Mouse (Mus musculus) liver, adult 2 months (tissue): ENCODE data around the gene Limd1. TPM values are rescaled to one million over a fixed set of nuclear protein-coding genes. Genes with fewer than 3 reads are reported as not detected.

Source experiments
- DNase-seq: peaks from one replicate; pipeline ENCODE4 v3.0.0-alpha.2; 2011; ENCODE audit warnings: low read depth, low spot score; ENCODE audit errors: extremely low read depth
- H3K27ac ChIP-seq: fragments of 200-500 bp; replicated peaks from 2 replicates; pipeline ENCODE4 v1.5.1; 2012; ENCODE audit warnings: low read depth, mild to moderate bottlenecking, control low read depth, inconsistent platforms, low read length; ENCODE audit not compliant: insufficient read depth
- H3K27me3 ChIP-seq: fragments of 200-500 bp; 2 replicates; pipeline ENCODE4 v1.6.1; 2012; ENCODE audit warnings: mild to moderate bottlenecking, moderate library complexity, low read length, inconsistent platforms; ENCODE audit not compliant: control insufficient read depth, insufficient read depth
- H3K36me3 ChIP-seq: fragments of 200-500 bp; 2 replicates; pipeline ENCODE4 v1.6.1; 2012; ENCODE audit warnings: low read length, inconsistent platforms; ENCODE audit not compliant: control insufficient read depth, insufficient read depth
- H3K4me1 ChIP-seq: fragments of 200-500 bp; 2 replicates; pipeline ENCODE4 v1.6.1; 2011; ENCODE audit warnings: low read length; ENCODE audit not compliant: control insufficient read depth, insufficient read depth
- H3K4me3 ChIP-seq: fragments of 200-500 bp; 2 replicates; pipeline ENCODE4 v1.5.1; 2011; ENCODE audit warnings: low read depth, mild to moderate bottlenecking, control low read depth, low read length, moderate library complexity; ENCODE audit not compliant: insufficient read depth
- H3K79me2 ChIP-seq: fragments of 200-500 bp; 2 replicates; pipeline ENCODE4 v1.6.1; 2012; ENCODE audit warnings: inconsistent platforms, mild to moderate bottlenecking, low read length, moderate library complexity; ENCODE audit not compliant: control insufficient read depth, insufficient read depth
- H3K9ac ChIP-seq: fragments of 200-500 bp; 2 replicates; pipeline ENCODE4 v1.6.1; 2012; ENCODE audit warnings: low read depth, mild to moderate bottlenecking, control low read depth, inconsistent platforms, low read length
- CTCF ChIP-seq: fragments of 200-500 bp; IDR thresholded peaks from 2 replicates; pipeline ENCODE4 v1.5.1; 2011; ENCODE audit warnings: low read depth, low read length, control low read depth
- POLR2A ChIP-seq: fragments of 200-500 bp; IDR thresholded peaks from 2 replicates; pipeline ENCODE4 v1.6.1; 2011; ENCODE audit warnings: low read length, control low read depth; ENCODE audit not compliant: insufficient read depth; ENCODE audit errors: extremely low read depth
- WGBS: fragments of 180-500 bp; shearing (Covaris S2); methylation state at CpG from one replicate; pipeline ENCODE4 v1.1.7; 2018; 5-methylcytosine and 5-hydroxymethylcytosine counted together
- polyA plus RNA-seq: library from polyadenylated mRNA; depleted of rRNA; stranded (reverse); fragments of >200 nt; gene quantifications from 2 replicates; pipeline ENCODE4 v1.2.3, GENCODE M21; 2012
- total RNA-seq: library from RNA; depleted of rRNA; stranded (reverse); fragments of >200 nt; gene quantifications from 2 replicates; pipeline ENCODE4 v1.2.3, GENCODE M21; 2014

Limd1 gene
- total and polyA plus RNA-seq, 2 experiments = 19.7 to 24.6 TPM

- Histone ChIP-seq H3K9ac (no peak overlapping the region), H3K4me1 (peaks cover 17% of the 10 kb centered on the region), H3K4me3 (no peak overlapping the region), H3K27ac (no peak overlapping the region), H3K36me3 (peaks cover 11% of the 10 kb centered on the region), H3K79me2 (no peaks in the 10 kb centered on the region), H3K27me3 (no peaks in the 10 kb centered on the region)
- WGBS = 29% methylated on average over 4 of the region's 4 CpGs
- TF ChIP-seq POLR2A (no peak), CTCF (no peak)
- DNase-seq = peak; percentile 66
These were observed 28.0 kb downstream of the Limd1 start for GRCm38 (mm10) chr9:123506270-123507146.

DNA sequence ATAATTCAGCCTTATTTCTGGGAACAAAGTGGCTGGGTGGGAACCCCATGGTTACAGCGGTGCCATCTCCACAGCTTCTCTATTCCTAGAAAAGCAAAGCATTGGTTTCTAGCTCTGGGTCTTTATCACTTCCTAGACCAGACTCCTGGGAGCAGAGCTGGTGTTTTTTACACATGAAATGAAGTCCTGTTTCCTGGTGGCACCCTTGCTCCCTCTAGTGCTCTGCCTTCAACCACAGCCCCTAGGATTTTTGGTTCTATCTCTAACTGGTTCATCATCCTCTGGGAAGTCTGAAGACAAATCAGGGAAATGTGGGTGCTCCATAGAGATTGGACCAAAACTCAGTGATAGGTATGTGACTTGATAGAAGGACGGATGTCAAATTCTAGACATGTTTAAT is 28.9 kb downstream of the Limd1 start:
- Histone ChIP-seq H3K79me2 (no peaks in the 10 kb centered on the region), H3K27me3 (no peaks in the 10 kb centered on the region), H3K9ac (no peak overlapping the region), H3K27ac (no peak overlapping the region), H3K36me3 (peaks cover 13% of the 10 kb centered on the region), H3K4me1 (peaks cover 17% of the 10 kb centered on the region), H3K4me3 (no peak overlapping the region)
- TF ChIP-seq CTCF (no peak; the same call in 1 of the 2 replicates), POLR2A (no peak)
- 87% methylated on average over 2 of the region's 2 CpGs for WGBS
- no peak for DNase-seq

DNA sequence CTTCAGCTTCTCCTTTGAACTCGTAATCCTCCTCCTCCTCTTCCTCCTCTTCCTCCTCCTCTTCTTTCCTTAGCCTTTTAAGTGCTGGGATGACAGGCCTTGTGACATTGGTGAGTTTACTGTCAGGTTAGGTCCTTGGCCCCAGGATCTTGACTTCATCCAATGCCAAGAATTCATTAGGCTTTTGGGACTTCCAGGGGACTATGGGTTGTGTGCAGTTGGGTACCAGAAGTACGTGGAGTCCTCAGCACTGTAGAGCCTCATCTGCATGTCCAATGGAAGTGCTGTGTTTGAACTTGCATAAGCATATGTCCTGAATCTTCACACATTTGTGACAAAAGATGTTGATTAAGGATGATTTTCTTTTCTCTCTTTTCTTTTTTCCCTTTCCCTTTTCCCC is 30.5 kb downstream of the Limd1 start:
- Histone ChIP-seq H3K4me1 (peaks cover 19% of the 10 kb centered on the region), H3K4me3 (no peak overlapping the region), H3K9ac (no peak overlapping the region), H3K27ac (no peak overlapping the region), H3K27me3 (no peaks in the 10 kb centered on the region), H3K79me2 (no peaks in the 10 kb centered on the region), H3K36me3 (peaks cover 17% of the 10 kb centered on the region)
- TF ChIP-seq CTCF (no peak), POLR2A (no peak)
- WGBS = 87% methylated on average over 2 of the region's 2 CpGs
- DNase-seq = no peak

- Histone ChIP-seq H3K4me3 (no peak overlapping the region), H3K4me1 (peaks cover 19% of the 10 kb centered on the region), H3K36me3 (peaks cover 19% of the 10 kb centered on the region), H3K9ac (no peak overlapping the region), H3K27me3 (no peaks in the 10 kb centered on the region), H3K79me2 (no peaks in the 10 kb centered on the region), H3K27ac (no peak overlapping the region)
- no peak for TF ChIP-seq POLR2A
- no peak for TF ChIP-seq CTCF
- DNase-seq = no peak
- WGBS = 31% methylated on average over 8 of the region's 8 CpGs
These were observed 31.4 kb downstream of the Limd1 start for GRCm38 (mm10) chr9:123509638-123510604.

DNA sequence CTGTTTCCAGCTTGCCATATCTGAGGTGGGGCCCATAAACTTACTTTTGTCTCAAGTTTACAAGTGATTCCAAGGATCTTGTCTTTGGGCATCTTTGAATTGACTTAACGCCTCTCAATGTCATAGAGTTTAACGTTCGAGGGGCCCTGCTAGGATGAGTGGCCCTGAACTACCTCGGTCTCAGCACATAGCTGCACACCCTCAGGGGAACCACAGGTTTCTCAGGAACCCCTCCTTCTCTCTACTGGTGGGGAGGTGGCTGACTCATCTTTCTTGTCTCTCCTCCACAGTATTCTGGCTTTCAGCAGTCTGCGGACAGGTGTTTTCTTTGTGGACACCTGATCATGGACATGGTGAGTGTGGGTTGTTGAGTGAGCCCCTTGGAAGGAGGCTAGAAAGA is 32.4 kb downstream of the Limd1 start:
- no peak overlapping the region for H3K9ac ChIP-seq
- peaks cover 19% of the 10 kb centered on the region for H3K36me3 ChIP-seq
- H3K27ac ChIP-seq = no peak overlapping the region
- no peak overlapping the region for H3K4me3 ChIP-seq
- WGBS = 84% methylated on average over 5 of the region's 5 CpGs
- H3K79me2 ChIP-seq = no peaks in the 10 kb centered on the region
- H3K27me3 ChIP-seq = no peaks in the 10 kb centered on the region
- no peak for DNase-seq
- H3K4me1 ChIP-seq = peaks cover 14% of the 10 kb centered on the region
- TF ChIP-seq POLR2A (no peak), CTCF (no peak)
